Mouse (Mus musculus): ENCODE measurements around the gene Omt2b.
"Not testable (repeated sequence)": the region's sequence is repeated elsewhere in the genome, so short reads cannot be mapped to it uniquely, and the experiment has no call there.

DNA sequence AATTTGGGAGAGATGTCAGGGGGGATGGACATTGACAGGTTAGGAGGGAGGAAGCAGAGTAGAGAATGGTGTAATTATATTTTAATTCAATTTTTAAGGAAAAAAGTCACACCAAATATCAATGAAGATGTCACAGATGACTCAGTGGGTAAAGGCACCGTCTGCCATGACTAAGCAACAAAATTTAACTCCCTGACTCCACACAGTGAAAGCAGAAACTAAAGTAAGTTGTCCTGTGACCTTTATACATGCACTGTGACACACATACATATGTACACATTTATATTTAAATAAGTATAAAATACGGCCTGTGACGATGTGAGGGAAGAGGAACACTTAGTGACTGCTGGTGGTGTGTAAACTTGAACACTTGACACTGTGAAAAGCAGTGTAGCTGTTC is 19.3 kb upstream of the Omt2b start:
- not testable (repeated sequence) for TF ChIP-seq POLR2A (IDR thresholded peaks at IDR 0.05; ENCODE audit: low read depth, low read length); CTCF (IDR thresholded peaks at IDR 0.05; ENCODE audit: extremely low read depth, insufficient read depth, insufficient read length, insufficient replicate concordance)

Data from spleen, adult 2 months (tissue).